Mouse (Mus musculus): Measurements from ENCODE around the gene Zfp524. TPM values are rescaled to one million over a fixed set of nuclear protein-coding genes. Genes with fewer than 3 reads are reported as not detected.
"Not testable (repeated sequence)": the region's sequence is repeated elsewhere in the genome, so short reads cannot be mapped to it uniquely, and the experiment has no call there.

Gene Zfp524
- total RNA-seq, 1 experiment from 2014 or later, result 13.7 TPM

- no peak for ATAC-seq (ENCODE audit: extremely low read depth, insufficient number of reproducible peaks, low FRiP score, poor library complexity, severe bottlenecking)
Measured at GRCm38 (mm10) chr7:5012681-5013513, 1.3 kb upstream of the Zfp524 start.

- ATAC-seq (ENCODE audit: extremely low read depth, insufficient number of reproducible peaks, low FRiP score, poor library complexity, severe bottlenecking), result peak; percentile 59
Measured at GRCm38 (mm10) chr7:5015118-5016001, 1.1 kb downstream of the Zfp524 start, which contains the start of gene Gm44973. TSS of gene Gm44973 (plus strand) at chr7:5015496.

DNA sequence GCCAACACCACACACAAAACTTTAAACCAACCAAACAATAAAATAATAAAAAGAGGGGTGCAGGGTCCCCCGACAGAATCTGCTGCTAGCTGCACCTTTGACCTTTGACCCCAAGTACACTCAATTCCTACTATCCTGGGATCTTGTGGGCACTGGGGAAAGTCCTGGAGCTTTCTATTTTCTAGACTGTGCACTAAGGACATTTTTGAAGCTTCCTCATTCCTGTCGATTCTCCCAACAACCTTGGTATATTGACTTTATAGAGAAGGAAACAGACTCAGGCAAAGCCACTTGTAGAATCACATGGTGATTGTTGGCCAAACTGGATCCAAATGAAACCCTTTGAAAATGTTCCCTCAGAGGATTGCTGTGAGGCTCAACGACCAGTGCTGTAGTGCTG lies 1.8 kb downstream of the Zfp524 start:
- no peak for ATAC-seq (ENCODE audit: extremely low read depth, insufficient number of reproducible peaks, low FRiP score, poor library complexity, severe bottlenecking)

- no peak for ATAC-seq (ENCODE audit: extremely low read depth, insufficient number of reproducible peaks, low FRiP score, poor library complexity, severe bottlenecking)
Measured at GRCm38 (mm10) chr7:5016920-5017319, 2.7 kb downstream of the Zfp524 start.

DNA sequence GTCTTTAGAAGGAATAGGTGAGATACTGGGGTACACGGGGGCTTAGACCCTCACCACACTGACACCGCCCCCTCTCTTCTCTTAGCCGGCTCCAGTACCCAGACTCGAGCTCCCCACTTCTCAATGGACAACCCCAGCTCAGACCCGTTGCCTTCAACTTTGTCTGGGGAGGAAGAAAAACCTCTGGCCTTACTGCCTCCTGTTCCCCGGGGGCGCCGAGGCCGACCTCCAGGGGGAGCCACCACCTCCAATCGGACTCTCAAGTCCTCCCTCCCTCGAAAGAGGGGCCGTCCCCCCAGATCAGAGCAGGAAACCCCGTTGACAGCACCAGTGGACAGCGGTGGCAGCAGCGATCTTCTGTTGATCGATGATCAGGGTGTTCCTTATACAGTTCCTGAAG lies 3.1 kb downstream of the Zfp524 start:
- ATAC-seq (ENCODE audit: extremely low read depth, insufficient number of reproducible peaks, low FRiP score, poor library complexity, severe bottlenecking), result no peak

DNA sequence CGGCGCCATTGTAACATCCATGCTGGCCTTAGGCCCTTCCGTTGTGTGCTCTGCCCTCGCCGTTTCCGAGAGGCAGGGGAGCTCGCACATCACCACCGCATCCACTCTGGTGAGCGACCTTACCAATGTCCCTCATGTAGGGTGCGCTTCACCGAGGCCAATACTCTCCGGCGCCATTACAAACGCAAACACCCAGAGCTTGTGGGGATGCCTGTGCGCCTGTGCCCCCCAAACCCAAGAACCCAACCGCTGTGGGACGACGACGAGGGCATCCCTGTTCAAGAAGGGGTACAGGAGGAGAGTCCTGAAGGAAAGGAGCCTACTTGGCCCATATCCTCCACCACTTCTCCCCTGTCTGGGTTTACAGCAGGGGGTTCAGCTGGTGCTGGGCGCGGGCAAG lies 3.7 kb downstream of the Zfp524 start:
- ATAC-seq (ENCODE audit: extremely low read depth, insufficient number of reproducible peaks, low FRiP score, poor library complexity, severe bottlenecking), result no peak

GRCm38 (mm10) chr7:5019576-5019975 lies 5.4 kb downstream of the Zfp524 start:
- not testable (repeated sequence) for ATAC-seq (ENCODE audit: extremely low read depth, insufficient number of reproducible peaks, low FRiP score, poor library complexity, severe bottlenecking)

DNA sequence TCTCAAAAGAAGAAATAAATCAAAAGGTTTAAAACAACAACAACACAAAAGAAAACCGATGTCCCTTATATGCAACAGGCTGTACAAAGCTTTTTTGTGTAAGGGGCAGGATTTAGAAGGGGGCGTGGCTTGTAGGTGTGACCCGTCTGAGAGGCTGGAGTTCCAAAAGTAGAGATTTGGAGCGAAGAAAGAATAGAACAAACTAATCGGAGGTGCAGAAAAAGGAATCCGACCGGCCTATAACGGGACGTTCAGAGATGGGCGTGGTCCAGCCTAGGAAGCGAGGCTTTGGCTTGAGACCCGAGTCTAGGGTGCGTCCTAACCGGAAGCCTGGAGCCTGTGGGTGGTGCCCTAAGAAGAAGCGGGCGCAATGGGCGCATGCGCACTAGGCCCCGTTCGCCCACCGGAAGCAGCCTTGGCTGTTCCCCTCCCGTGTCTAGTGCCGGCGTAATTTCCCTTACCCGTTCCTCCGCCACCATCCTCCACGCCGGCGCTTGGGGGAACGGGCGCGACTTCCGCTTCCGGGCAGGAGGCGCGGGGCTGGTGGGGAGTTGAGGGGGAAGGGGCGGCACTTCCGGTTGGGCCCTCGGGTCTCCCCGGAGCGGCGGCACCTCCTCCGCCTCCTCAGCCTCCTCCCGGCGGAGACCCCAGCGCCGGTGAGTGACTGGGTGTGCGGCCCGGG lies 5.9 kb downstream of the Zfp524 start, which contains the start of the genes Zfp865 and Ccdc106:
Gene Zfp865, plus strand, starts transcription at position 377 of the 682 bp plus-strand sequence.
Gene Ccdc106, plus strand, starts transcription at position 554 of the 682 bp plus-strand sequence.
- peak; percentile 87 for ATAC-seq (ENCODE audit: extremely low read depth, insufficient number of reproducible peaks, low FRiP score, poor library complexity, severe bottlenecking)

DNA sequence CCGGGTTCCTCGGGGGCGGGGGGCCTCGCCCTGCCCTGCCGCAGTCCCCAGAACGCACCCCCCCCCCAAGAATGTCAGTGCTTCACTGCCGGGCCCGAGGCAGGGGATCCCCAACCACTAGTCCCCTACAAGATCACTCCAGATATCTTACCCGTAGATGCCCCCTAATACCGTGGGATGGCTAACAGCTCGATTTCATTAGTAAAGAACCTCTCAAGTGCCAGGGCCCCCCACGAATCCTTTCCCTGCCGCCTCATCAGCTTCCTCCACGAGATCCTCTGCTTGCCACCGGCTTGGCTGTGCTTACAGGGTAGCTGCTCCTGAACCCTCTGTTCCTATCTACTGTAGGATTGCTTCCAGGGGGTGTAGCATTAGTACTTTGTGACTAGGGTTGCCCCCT lies 6.5 kb downstream of the Zfp524 start:
- ATAC-seq (ENCODE audit: extremely low read depth, insufficient number of reproducible peaks, low FRiP score, poor library complexity, severe bottlenecking), result no peak

DNA sequence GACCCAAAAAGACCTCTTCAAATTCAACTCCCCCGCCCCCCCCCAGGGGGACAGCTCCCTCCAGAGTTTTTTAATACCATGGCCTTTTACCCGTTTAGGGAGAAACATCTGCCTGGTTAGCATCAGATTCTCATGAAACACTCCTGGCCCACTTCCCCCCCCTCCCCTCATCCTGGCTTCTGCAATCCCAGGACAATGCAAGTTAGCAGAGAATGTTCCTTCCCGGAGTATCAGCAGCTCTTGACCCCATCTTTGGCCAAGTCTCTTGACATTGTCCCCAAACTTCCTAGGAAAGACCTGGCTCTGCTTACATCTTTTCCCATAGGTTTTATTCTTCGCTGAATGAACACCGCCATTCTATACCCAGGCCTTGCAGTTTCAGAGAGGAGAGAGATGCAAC lies 7.0 kb downstream of the Zfp524 start:
- ATAC-seq (ENCODE audit: extremely low read depth, insufficient number of reproducible peaks, low FRiP score, poor library complexity, severe bottlenecking), result no peak

DNA sequence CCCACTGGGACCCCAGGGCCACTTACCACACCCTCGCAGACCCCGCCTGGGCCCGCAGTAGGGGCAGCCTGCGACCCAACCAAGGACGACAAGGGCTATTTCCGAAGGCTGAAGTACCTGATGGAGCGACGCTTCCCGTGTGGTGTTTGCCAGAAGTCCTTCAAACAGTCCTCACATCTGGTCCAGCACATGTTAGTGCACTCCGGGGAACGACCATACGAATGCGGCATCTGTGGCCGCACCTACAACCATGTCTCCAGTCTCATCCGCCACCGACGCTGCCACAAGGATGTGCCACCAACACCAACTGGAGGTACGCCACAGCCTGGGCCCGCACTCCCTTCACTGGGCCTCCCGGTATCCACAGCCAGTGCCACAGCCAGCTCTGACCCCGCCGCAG lies 15.3 kb downstream of the Zfp524 start:
- ATAC-seq (ENCODE audit: extremely low read depth, insufficient number of reproducible peaks, low FRiP score, poor library complexity, severe bottlenecking), result no peak

- no peak for ATAC-seq (ENCODE audit: extremely low read depth, insufficient number of reproducible peaks, low FRiP score, poor library complexity, severe bottlenecking)
Measured at GRCm38 (mm10) chr7:5029946-5030345, 15.7 kb downstream of the Zfp524 start.

- ATAC-seq (ENCODE audit: extremely low read depth, insufficient number of reproducible peaks, low FRiP score, poor library complexity, severe bottlenecking), result no peak
Measured at GRCm38 (mm10) chr7:5030554-5031275, 16.5 kb downstream of the Zfp524 start.

GRCm38 (mm10) chr7:5031496-5031895 lies 17.3 kb downstream of the Zfp524 start:
- ATAC-seq (ENCODE audit: extremely low read depth, insufficient number of reproducible peaks, low FRiP score, poor library complexity, severe bottlenecking), result no peak

GRCm38 (mm10) chr7:5033818-5034217 lies 19.6 kb downstream of the Zfp524 start, which contains the start of gene 4632433K11Rik:
TSS of gene 4632433K11Rik (plus strand) at chr7:5034118.
- no peak for ATAC-seq (ENCODE audit: extremely low read depth, insufficient number of reproducible peaks, low FRiP score, poor library complexity, severe bottlenecking)

DNA sequence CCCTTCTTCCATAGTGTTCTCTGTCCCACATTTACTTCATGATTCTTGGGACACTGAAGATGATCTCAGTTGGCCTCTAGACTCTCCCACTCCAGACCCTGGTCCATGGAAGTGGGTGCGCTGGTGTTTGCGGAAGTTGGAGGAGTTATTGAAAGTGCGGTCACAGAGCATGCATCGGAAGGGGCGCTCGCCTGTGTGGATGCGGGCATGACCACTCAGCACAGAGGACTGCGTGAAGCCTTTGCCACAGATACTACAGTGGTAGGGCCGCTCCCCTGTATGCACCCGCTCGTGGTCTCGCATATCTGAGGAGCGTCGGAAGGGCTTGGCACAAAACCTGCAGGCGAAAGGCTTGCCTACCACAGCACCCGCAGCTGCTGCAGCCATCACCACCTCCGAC lies 21.4 kb downstream of the Zfp524 start:
- no peak for ATAC-seq (ENCODE audit: extremely low read depth, insufficient number of reproducible peaks, low FRiP score, poor library complexity, severe bottlenecking)

GRCm38 (mm10) chr7:5036136-5036535 lies 21.9 kb downstream of the Zfp524 start:
- no peak for ATAC-seq (ENCODE audit: extremely low read depth, insufficient number of reproducible peaks, low FRiP score, poor library complexity, severe bottlenecking)

DNA sequence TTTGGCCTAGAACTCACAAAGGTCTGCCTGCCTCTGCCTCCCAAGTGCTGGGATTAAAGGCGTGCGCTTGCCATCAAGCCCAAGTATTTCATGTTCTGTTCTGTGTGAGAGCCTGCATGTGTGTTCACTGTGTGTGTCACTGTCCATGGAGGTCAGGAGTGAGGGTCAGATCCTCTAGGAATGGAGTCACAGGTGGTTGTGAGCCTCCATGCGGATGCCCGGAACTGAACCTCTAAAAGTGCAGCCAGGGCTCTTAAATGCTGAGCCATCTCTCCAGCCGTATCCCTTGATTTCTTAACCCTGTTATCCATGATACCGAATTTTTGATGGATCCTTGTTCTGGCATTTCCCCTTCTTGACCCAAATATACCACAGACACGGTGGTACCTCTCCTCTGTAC lies 22.8 kb downstream of the Zfp524 start:
- no peak for ATAC-seq (ENCODE audit: extremely low read depth, insufficient number of reproducible peaks, low FRiP score, poor library complexity, severe bottlenecking)
